Comparison of ENCODE assay signal across 9 mouse cellular contexts in genomic region chr6:13870289-13870741, GRCm38 (mm10). TPM values are rescaled to one million over a fixed set of nuclear protein-coding genes. Genes with fewer than 3 reads are reported as not detected.
DNase-seq lines count a peak whose midpoint lies in the region; ATAC-seq and TF ChIP-seq lines count a peak whose summit lies in the region.
"Had no signal": no experiment of that assay in that cellular context is flagged by ENCODE, and none has a peak within 500 bp of the region (broad histone marks: within the 10 kb centered on the region; RNA-seq: fewer than 3 reads in every experiment).

No protein-coding gene starts in this region.

- H3K27ac ChIP-seq in ES-Bruce4 (ENCODE audit: insufficient read depth, low read length), result no peak overlapping the region
- H3K27ac ChIP-seq in hindbrain, embryonic 13.5 days, result no peak overlapping the region
- no peak overlapping the region for H3K27ac ChIP-seq in liver, embryonic 15.5 days (replicated peaks)

- no peak overlapping the region for H3K9ac ChIP-seq in ES-Bruce4 (ENCODE audit: low read depth, poor library complexity, severe bottlenecking)
- H3K9ac ChIP-seq in hindbrain, embryonic 13.5 days, result peak overlapping the region; percentile 65
- H3K9ac ChIP-seq in liver, embryonic 15.5 days, result no peak overlapping the region

- H3K4me3 ChIP-seq in erythroblast, embryonic 14.5 days (replicated peaks), result peak overlapping the region; percentile 72
- H3K4me3 ChIP-seq in ES-Bruce4 (ENCODE audit: low read depth, low read length), result peak overlapping the region; percentile 67
- peak overlapping the region; percentile 37 for H3K4me3 ChIP-seq in hindbrain, embryonic 13.5 days
- H3K4me3 ChIP-seq in liver, embryonic 15.5 days (replicated peaks), result peak overlapping the region; percentile 67

- no peak for ATAC-seq in erythroblast, adult 5-6 weeks (replicated peaks; ENCODE audit: low FRiP score, poor library complexity, severe bottlenecking)
- ATAC-seq in hindbrain, embryonic 13.5 days (ENCODE audit: low FRiP score), result peak; percentile 6; the same call in 1 of the 2 replicates
- ATAC-seq in liver, embryonic 15.5 days (ENCODE audit: insufficient read depth), result no peak

- H3K27me3 ChIP-seq in erythroblast, embryonic 14.5 days (ENCODE audit: control insufficient read depth), result no peaks in the 10 kb centered on the region
- no peaks in the 10 kb centered on the region for H3K27me3 ChIP-seq in ES-Bruce4 (ENCODE audit: control insufficient read depth, insufficient read depth, low read length, poor library complexity, severe bottlenecking)
- no peaks in the 10 kb centered on the region for H3K27me3 ChIP-seq in hindbrain, embryonic 13.5 days
- no peaks in the 10 kb centered on the region for H3K27me3 ChIP-seq in liver, embryonic 15.5 days
- H3K27me3 ChIP-seq in splenic B cell, adult 2 months (ENCODE audit: control insufficient read depth, insufficient read depth, low read length, poor library complexity, severe bottlenecking), result no peaks in the 10 kb centered on the region
- H3K27me3 ChIP-seq: Patski had no signal

- TF ChIP-seq POLR2A in ES-Bruce4 (IDR thresholded peaks at IDR 0.05; ENCODE audit: insufficient read depth, low read length), result no peak

- peaks cover 15% of the 10 kb centered on the region for H3K4me1 ChIP-seq in erythroblast, embryonic 14.5 days (ENCODE audit: control insufficient read depth)
- no peaks in the 10 kb centered on the region for H3K4me1 ChIP-seq in ES-Bruce4 (ENCODE audit: control insufficient read depth, insufficient read depth, low read length)
- peaks cover 7% of the 10 kb centered on the region for H3K4me1 ChIP-seq in hindbrain, embryonic 13.5 days (replicated peaks)
- peaks cover 11% of the 10 kb centered on the region for H3K4me1 ChIP-seq in liver, embryonic 15.5 days (replicated peaks)

- WGBS in hindbrain, embryonic 13.5 days, result 27% methylated on average over 12 of the region's 12 CpGs
- 49% methylated on average over 12 of the region's 12 CpGs for WGBS in liver, embryonic 15.5 days (ENCODE audit: insufficient replicate concordance)

- no peak for TF ChIP-seq CTCF in ES-Bruce4 (IDR thresholded peaks at IDR 0.05; ENCODE audit: low read depth, low read length)

- no peak for TF ChIP-seq EP300 in ES-Bruce4 (IDR thresholded peaks at IDR 0.05; ENCODE audit: insufficient read depth, low read depth, low read length)

- peaks cover 6% of the 10 kb centered on the region for H3K36me3 ChIP-seq in erythroblast, embryonic 14.5 days (ENCODE audit: control insufficient read depth)
- peaks cover 5% of the 10 kb centered on the region; the same call in 1 of the 2 replicates for H3K36me3 ChIP-seq in ES-Bruce4 (ENCODE audit: control insufficient read depth, insufficient read depth, low read length, poor library complexity, severe bottlenecking)
- no peaks in the 10 kb centered on the region for H3K36me3 ChIP-seq in hindbrain, embryonic 13.5 days
- H3K36me3 ChIP-seq in liver, embryonic 15.5 days (replicated peaks), result no peaks in the 10 kb centered on the region
- no peaks in the 10 kb centered on the region for H3K36me3 ChIP-seq in splenic B cell, adult 2 months (ENCODE audit: control insufficient read depth, insufficient read depth, low read length, poor library complexity, severe bottlenecking)

- peak; percentile 11 for DNase-seq in embryo, embryonic 11.5 days (ENCODE audit: low read depth, low spot score)
- peak; percentile 3 for DNase-seq in splenic B cell, adult 2 months (ENCODE audit: low read depth, low spot score)
- no peak for DNase-seq in spleen, postnatal 14 days (ENCODE audit: low spot score in 2 of 2)

- H3K9me3 ChIP-seq in erythroblast, embryonic 14.5 days (ENCODE audit: control insufficient read depth, low read length), result no peaks in the 10 kb centered on the region
- no peaks in the 10 kb centered on the region for H3K9me3 ChIP-seq in ES-Bruce4 (replicated peaks; ENCODE audit: control insufficient read depth, insufficient read depth, low read length, poor library complexity, severe bottlenecking)
- no peaks in the 10 kb centered on the region for H3K9me3 ChIP-seq in hindbrain, embryonic 13.5 days
- no peaks in the 10 kb centered on the region for H3K9me3 ChIP-seq in liver, embryonic 15.5 days (replicated peaks)

- peak overlapping the region; percentile 62 for H3K4me2 ChIP-seq in hindbrain, embryonic 13.5 days
- peak overlapping the region; percentile 67 for H3K4me2 ChIP-seq in liver, embryonic 15.5 days

RNA-seq across cellular contexts. Expression of gene 2610001J05Rik, which starts 1.0 kb away (rescaled TPM):
- polyA plus RNA-seq in erythroblast, embryonic 14.5 days (2012), result 1.5 and 1.7 TPM in 2 replicates
- 9.0 and 13.1 TPM in 2 replicates for total RNA-seq in erythroblast, adult 5-6 weeks (2015; ENCODE audit: low replicate concordance)
- total RNA-seq in erythroblast, adult 5-6 weeks (2017; ENCODE audit: low replicate concordance), result 10.6 and 11.6 TPM in 2 replicates
- 69.3 and 75.8 TPM in 2 replicates for polyA plus RNA-seq in ES-Bruce4 (2011; ENCODE audit: insufficient read depth, insufficient read length, low read depth, missing spikeins)
- 85.0 and 86.3 TPM in 2 replicates for polyA plus RNA-seq in hindbrain, embryonic 13.5 days (2015; fragmentation: Nextera tagmentation; extraction: Ambion mirVana)
- polyA plus RNA-seq in liver, embryonic 15.5 days (2015; fragmentation: Nextera tagmentation; extraction: Ambion mirVana), result 33.2 and 39.8 TPM in 2 replicates

RNA-seq across cellular contexts. Expression of gene Gpr85, which starts 30.6 kb away (rescaled TPM):
- not detected in 2 replicates for polyA plus RNA-seq in erythroblast, embryonic 14.5 days (2012)
- total RNA-seq in erythroblast, adult 5-6 weeks (2015; ENCODE audit: low replicate concordance), result 0.19 TPM in 1 of 2 replicates, not detected in the other
- total RNA-seq in erythroblast, adult 5-6 weeks (2017; ENCODE audit: low replicate concordance), result not detected in 2 replicates
- 1.0 and 1.3 TPM in 2 replicates for polyA plus RNA-seq in ES-Bruce4 (2011; ENCODE audit: insufficient read depth, insufficient read length, low read depth, missing spikeins)
- 83.3 and 84.2 TPM in 2 replicates for polyA plus RNA-seq in hindbrain, embryonic 13.5 days (2015; fragmentation: Nextera tagmentation; extraction: Ambion mirVana)
- 0.12 and 0.26 TPM in 2 replicates for polyA plus RNA-seq in liver, embryonic 15.5 days (2015; fragmentation: Nextera tagmentation; extraction: Ambion mirVana)

Comparison
In these comparisons a context has a peak if more than half of its experiments do, and no peak if none do; other contexts are left out.
1. DNase-seq: peak in embryo, embryonic 11.5 days (single experiment) and splenic B cell, adult 2 months (single experiment); none in spleen, postnatal 14 days (0 of 2).
2. RNA of gene 2610001J05Rik, which starts 1.0 kb away (polyA plus RNA-seq): 85.0 to 86.3 TPM in hindbrain, embryonic 13.5 days, 69.3 to 75.8 TPM in ES-Bruce4 and 33.2 to 39.8 TPM in liver, embryonic 15.5 days; 1.5 to 1.7 TPM in erythroblast, embryonic 14.5 days; every median in the first group is over 10 times any median in the second.
3. RNA of gene Gpr85, which starts 30.6 kb away (polyA plus RNA-seq): 83.3 to 84.2 TPM in hindbrain, embryonic 13.5 days; 1.0 to 1.3 TPM in ES-Bruce4, 0.12 to 0.26 TPM in liver, embryonic 15.5 days and not detected in erythroblast, embryonic 14.5 days; every median in the first group is over 10 times any median in the second.
4. Peak in every context shown above with its lines, with median percentiles within 50 percentile points of each other: H3K4me3 ChIP-seq.